Mouse (Mus musculus): ENCODE data around the gene Ripor2. TPM values are rescaled to one million over a fixed set of nuclear protein-coding genes. Genes with fewer than 3 reads are reported as not detected.

Gene Ripor2
- polyA plus RNA-seq, 1 experiment from 2014 or later, result 16.6 TPM

GRCm38 (mm10) chr13:24610883-24611282 is 28.9 kb downstream of the Ripor2 start:
- H3K27me3 ChIP-seq, result no peaks in the 10 kb centered on the region
- peaks cover under 1% of the 10 kb centered on the region; the same call in 1 of the 2 replicates for H3K4me1 ChIP-seq
- 84% methylated on average over 5 of the region's 5 CpGs for WGBS
- H3K27ac ChIP-seq, result no peak overlapping the region
- no peak overlapping the region for H3K4me2 ChIP-seq
- H3K9ac ChIP-seq, result no peak overlapping the region
- H3K4me3 ChIP-seq (replicated peaks), result no peak overlapping the region
- ATAC-seq (ENCODE audit: low FRiP score), result no peak
- H3K9me3 ChIP-seq, result no peaks in the 10 kb centered on the region
- no peaks in the 10 kb centered on the region for H3K36me3 ChIP-seq (replicated peaks)

GRCm38 (mm10) chr13:24613031-24613430 is 31.0 kb downstream of the Ripor2 start:
- Histone ChIP-seq H3K9me3 (no peaks in the 10 kb centered on the region), H3K4me2 (no peak overlapping the region), H3K36me3 (replicated peaks) (no peaks in the 10 kb centered on the region), H3K9ac (no peak overlapping the region), H3K27me3 (no peaks in the 10 kb centered on the region), H3K27ac (no peak overlapping the region), H3K4me1 (peaks cover 7% of the 10 kb centered on the region), H3K4me3 (replicated peaks) (no peak overlapping the region)
- ATAC-seq (ENCODE audit: low FRiP score), result no peak
- WGBS, result 83% methylated on average over 6 of the region's 6 CpGs

GRCm38 (mm10) chr13:24613433-24613832 is 31.4 kb downstream of the Ripor2 start:
- peaks cover 11% of the 10 kb centered on the region for H3K4me1 ChIP-seq
- no peak overlapping the region for H3K4me2 ChIP-seq
- H3K4me3 ChIP-seq (replicated peaks), result no peak overlapping the region
- WGBS, result 85% methylated on average over 3 of the region's 3 CpGs
- H3K27me3 ChIP-seq, result no peaks in the 10 kb centered on the region
- no peaks in the 10 kb centered on the region for H3K9me3 ChIP-seq
- H3K36me3 ChIP-seq (replicated peaks), result no peaks in the 10 kb centered on the region
- no peak overlapping the region for H3K27ac ChIP-seq
- ATAC-seq (ENCODE audit: low FRiP score), result no peak
- H3K9ac ChIP-seq, result no peak overlapping the region

GRCm38 (mm10) chr13:24613927-24614780 is 32.2 kb downstream of the Ripor2 start:
- Histone ChIP-seq H3K27me3 (no peaks in the 10 kb centered on the region), H3K9ac (no peak overlapping the region), H3K36me3 (replicated peaks) (no peaks in the 10 kb centered on the region), H3K4me1 (peaks cover 13% of the 10 kb centered on the region), H3K4me2 (no peak overlapping the region), H3K4me3 (replicated peaks) (no peak overlapping the region), H3K9me3 (no peaks in the 10 kb centered on the region), H3K27ac (no peak overlapping the region)
- 68% methylated on average over 10 of the region's 10 CpGs for WGBS
- no peak for ATAC-seq (ENCODE audit: low FRiP score)

- H3K36me3 ChIP-seq (replicated peaks), result no peaks in the 10 kb centered on the region
- WGBS, result 55% methylated on average over 9 of the region's 9 CpGs
- H3K9me3 ChIP-seq, result no peaks in the 10 kb centered on the region
- no peak overlapping the region for H3K27ac ChIP-seq
- no peak overlapping the region for H3K4me2 ChIP-seq
- no peaks in the 10 kb centered on the region for H3K27me3 ChIP-seq
- no peak; the same call in 1 of the 2 replicates for ATAC-seq (ENCODE audit: low FRiP score)
- no peak overlapping the region for H3K4me3 ChIP-seq (replicated peaks)
- peaks cover 13% of the 10 kb centered on the region for H3K4me1 ChIP-seq
- H3K9ac ChIP-seq, result no peak overlapping the region
Measured at GRCm38 (mm10) chr13:24615921-24616565, 34.1 kb downstream of the Ripor2 start.

- Histone ChIP-seq H3K9me3 (no peaks in the 10 kb centered on the region), H3K9ac (no peak overlapping the region), H3K4me1 (peaks cover 13% of the 10 kb centered on the region), H3K27ac (no peak overlapping the region), H3K27me3 (no peaks in the 10 kb centered on the region), H3K4me3 (replicated peaks) (no peak overlapping the region), H3K36me3 (replicated peaks) (no peaks in the 10 kb centered on the region), H3K4me2 (no peak overlapping the region)
- ATAC-seq (ENCODE audit: low FRiP score), result no peak
- WGBS, result 91% methylated on average over 8 of the region's 8 CpGs
Measured at GRCm38 (mm10) chr13:24616645-24617044, 34.7 kb downstream of the Ripor2 start.

- Histone ChIP-seq H3K9ac (no peak overlapping the region), H3K9me3 (no peaks in the 10 kb centered on the region), H3K4me3 (replicated peaks) (no peak overlapping the region), H3K27ac (no peak overlapping the region), H3K4me2 (no peak overlapping the region), H3K4me1 (peaks cover 13% of the 10 kb centered on the region), H3K36me3 (replicated peaks) (no peaks in the 10 kb centered on the region), H3K27me3 (no peaks in the 10 kb centered on the region)
- WGBS, result 62% methylated on average over 6 of the region's 6 CpGs
- ATAC-seq (ENCODE audit: low FRiP score), result no peak
Measured at GRCm38 (mm10) chr13:24617076-24617798, 35.2 kb downstream of the Ripor2 start.

- Histone ChIP-seq H3K36me3 (replicated peaks) (no peaks in the 10 kb centered on the region), H3K9me3 (no peaks in the 10 kb centered on the region), H3K4me2 (no peak overlapping the region), H3K4me3 (replicated peaks) (no peak overlapping the region), H3K4me1 (peaks cover 13% of the 10 kb centered on the region), H3K9ac (no peak overlapping the region), H3K27me3 (no peaks in the 10 kb centered on the region), H3K27ac (no peak overlapping the region)
- no peak for ATAC-seq (ENCODE audit: low FRiP score)
- WGBS, result 82% methylated on average over 2 of the region's 2 CpGs
Measured at GRCm38 (mm10) chr13:24617799-24618130, 35.8 kb downstream of the Ripor2 start.

GRCm38 (mm10) chr13:24619711-24620110 is 37.7 kb downstream of the Ripor2 start:
- Histone ChIP-seq H3K27me3 (no peaks in the 10 kb centered on the region), H3K4me2 (no peak overlapping the region), H3K9ac (no peak overlapping the region), H3K9me3 (no peaks in the 10 kb centered on the region), H3K36me3 (replicated peaks) (no peaks in the 10 kb centered on the region), H3K27ac (no peak overlapping the region), H3K4me1 (peaks cover 15% of the 10 kb centered on the region), H3K4me3 (replicated peaks) (no peak overlapping the region)
- no peak for ATAC-seq (ENCODE audit: low FRiP score)
- WGBS, result 80% methylated on average over 1 of the region's 1 CpGs

- ATAC-seq (ENCODE audit: low FRiP score), result no peak
- H3K36me3 ChIP-seq (replicated peaks), result no peaks in the 10 kb centered on the region
Measured at GRCm38 (mm10) chr13:24620439-24620838, 38.5 kb downstream of the Ripor2 start.

GRCm38 (mm10) chr13:24623631-24624030 is 41.6 kb downstream of the Ripor2 start:
- H3K4me2 ChIP-seq, result no peak overlapping the region
- H3K36me3 ChIP-seq (replicated peaks), result no peaks in the 10 kb centered on the region
- no peak overlapping the region for H3K9ac ChIP-seq
- H3K9me3 ChIP-seq, result no peaks in the 10 kb centered on the region
- ATAC-seq (ENCODE audit: low FRiP score), result no peak
- H3K4me3 ChIP-seq (replicated peaks), result no peak overlapping the region
- H3K27me3 ChIP-seq, result no peaks in the 10 kb centered on the region
- no peak overlapping the region for H3K27ac ChIP-seq
- 89% methylated on average over 4 of the region's 4 CpGs for WGBS
- peaks cover 11% of the 10 kb centered on the region for H3K4me1 ChIP-seq

More at GRCm38 (mm10) chr13:24620439-24620838, 38.5 kb downstream of the Ripor2 start:
- H3K4me3 ChIP-seq (replicated peaks), result no peak overlapping the region
- no peak overlapping the region for H3K4me2 ChIP-seq
- no peaks in the 10 kb centered on the region for H3K9me3 ChIP-seq
- H3K4me1 ChIP-seq, result peaks cover 21% of the 10 kb centered on the region
- no peaks in the 10 kb centered on the region for H3K27me3 ChIP-seq
- H3K9ac ChIP-seq, result no peak overlapping the region
- WGBS, result 81% methylated on average over 6 of the region's 6 CpGs
- H3K27ac ChIP-seq, result no peak overlapping the region

GRCm38 (mm10) chr13:24625071-24625470 is 43.1 kb downstream of the Ripor2 start:
- WGBS, result 56% methylated on average over 5 of the region's 5 CpGs
- H3K9me3 ChIP-seq, result no peaks in the 10 kb centered on the region
- no peak overlapping the region for H3K4me2 ChIP-seq
- H3K27ac ChIP-seq, result 0 out of 2 replicates have a peak overlapping the region, but pooled peaks have one; percentile 42
- 0 out of 2 replicates have a peak, but pooled peaks have one; percentile 15 for ATAC-seq (ENCODE audit: low FRiP score)
- peaks cover 25% of the 10 kb centered on the region for H3K4me1 ChIP-seq
- H3K27me3 ChIP-seq, result no peaks in the 10 kb centered on the region
- H3K4me3 ChIP-seq (replicated peaks), result no peak overlapping the region
- H3K36me3 ChIP-seq (replicated peaks), result no peaks in the 10 kb centered on the region
- no peak overlapping the region for H3K9ac ChIP-seq
